Mouse (Mus musculus): ENCODE data around the gene Mapkapk5. TPM values are rescaled to one million over a fixed set of nuclear protein-coding genes. Genes with fewer than 3 reads are reported as not detected.
"Not testable (repeated sequence)": the region's sequence is repeated elsewhere in the genome, so short reads cannot be mapped to it uniquely, and the experiment has no call there.

Mapkapk5 gene
- total RNA-seq, 2 experiments from 2014 or later, result 79.0 to 81.4 TPM

GRCm38 (mm10) chr5:121566035-121566681 is 20.5 kb upstream of the Mapkapk5 start:
- DNase-seq (ENCODE audit: low spot score in 2 of 2), result no peak

DNA sequence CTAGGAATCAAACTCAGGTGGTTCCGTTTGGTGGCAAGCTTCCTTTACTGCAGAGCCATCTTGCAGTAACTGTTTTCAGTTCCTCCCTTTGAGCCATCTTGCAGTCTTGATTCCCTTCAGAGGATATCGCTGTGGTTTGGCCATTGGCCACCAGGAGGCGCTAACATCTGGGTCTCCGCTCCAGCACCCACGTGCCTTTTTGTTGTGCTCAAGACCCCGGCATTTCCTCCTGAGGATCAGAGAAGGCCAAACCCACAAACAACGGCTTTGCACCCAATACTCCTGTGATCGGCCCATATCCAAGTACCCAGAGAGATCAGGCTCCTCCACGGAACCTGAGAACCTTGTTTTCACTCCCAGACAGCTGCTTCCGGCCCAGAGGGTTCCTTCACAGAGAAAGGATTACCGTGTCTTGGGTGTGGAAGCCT is 18.8 kb upstream of the Mapkapk5 start:
- peak; percentile 79 to 90 for DNase-seq (ENCODE audit: low spot score in 2 of 2)

- no peak for DNase-seq (ENCODE audit: low spot score in 2 of 2)
Measured at GRCm38 (mm10) chr5:121562436-121562835, 16.7 kb upstream of the Mapkapk5 start.

- no peak for DNase-seq (ENCODE audit: low spot score in 2 of 2)
Measured at GRCm38 (mm10) chr5:121549196-121549595, 3.5 kb upstream of the Mapkapk5 start.

GRCm38 (mm10) chr5:121547084-121547483 is 1.4 kb upstream of the Mapkapk5 start:
- no peak for DNase-seq (ENCODE audit: low spot score in 2 of 2)

- DNase-seq (ENCODE audit: low spot score in 2 of 2), result peak in 1 of 2 experiments; percentile 67
Measured at GRCm38 (mm10) chr5:121546530-121546895, 808 bp upstream of the Mapkapk5 start.

DNA sequence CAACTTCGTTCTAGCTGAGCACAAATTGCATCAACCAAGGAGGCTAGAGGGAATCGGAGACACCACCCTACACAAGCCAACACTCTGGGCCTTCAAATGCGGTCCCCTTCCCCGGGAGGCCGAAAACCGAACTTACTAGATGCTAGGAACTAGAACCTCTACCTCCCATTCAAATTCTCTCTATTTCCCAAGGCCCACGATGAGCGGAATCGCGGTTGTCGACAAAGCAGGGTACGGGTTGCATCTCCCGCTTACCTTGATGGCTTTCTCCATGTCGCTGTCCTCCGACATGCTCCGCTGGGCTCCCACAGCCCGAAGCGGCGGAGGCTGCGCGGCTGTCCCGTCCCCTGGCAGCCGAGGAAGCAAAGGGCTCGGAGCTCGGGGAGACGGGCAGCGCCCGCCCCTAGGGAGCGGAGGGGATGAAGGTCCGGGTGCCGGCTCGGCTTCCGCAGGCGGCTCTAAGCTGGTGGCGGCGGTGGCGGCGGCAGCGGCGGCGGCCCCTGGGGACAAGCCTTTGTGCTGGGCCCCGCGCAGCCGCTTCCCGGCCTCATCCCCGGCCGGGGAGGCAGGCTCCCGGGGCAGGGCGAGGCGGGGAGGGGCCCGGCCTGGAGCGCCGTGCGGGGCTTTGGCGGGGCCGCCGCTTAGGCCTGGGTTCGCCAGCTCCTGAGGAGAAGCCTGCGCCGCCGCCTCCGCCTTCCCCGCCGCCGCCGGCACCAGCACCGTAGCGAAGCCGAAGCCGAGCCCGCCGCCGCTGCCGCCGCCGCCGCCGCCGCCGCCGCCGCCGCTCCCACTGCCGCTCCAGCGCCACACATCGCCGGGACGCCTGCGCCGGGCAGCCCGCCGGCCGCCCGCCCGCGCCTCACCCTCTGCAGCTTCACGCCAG is 554 bp downstream of the Mapkapk5 start, which contains the start of the genes Adam1a and Gm42878:
Gene Adam1a, minus strand, starts transcription at position 573 of the 883 bp plus-strand sequence.
Gene Gm42878, minus strand, starts transcription at position 573 of the 883 bp plus-strand sequence.
- DNase-seq (ENCODE audit: low spot score in 2 of 2), result peak; percentile 41 to 55

GRCm38 (mm10) chr5:121543370-121543769 is 2.3 kb downstream of the Mapkapk5 start:
- no peak for DNase-seq (ENCODE audit: low spot score in 2 of 2)

GRCm38 (mm10) chr5:121541235-121541634 is 4.5 kb downstream of the Mapkapk5 start:
- DNase-seq (ENCODE audit: low spot score in 2 of 2), result no peak

DNA sequence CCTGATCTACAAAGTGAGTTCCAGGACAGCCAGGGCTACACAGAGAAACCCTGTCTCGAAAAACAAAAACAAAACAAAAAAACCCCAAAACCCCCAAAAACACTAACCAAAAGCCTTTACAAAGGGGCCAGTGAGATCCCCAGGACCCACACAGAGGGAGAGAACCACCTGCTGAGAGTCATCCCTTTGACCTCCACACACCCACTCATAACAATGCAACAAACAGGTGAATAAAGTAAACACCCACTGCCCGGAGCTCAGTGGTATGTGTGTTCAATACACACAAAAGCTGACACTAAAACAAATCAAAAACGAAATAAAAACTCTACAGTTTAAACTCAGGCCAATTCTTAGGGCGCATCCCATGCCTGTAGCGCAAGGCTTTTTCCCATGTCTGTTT is 5.6 kb downstream of the Mapkapk5 start:
- DNase-seq (ENCODE audit: low spot score in 2 of 2), result no peak

DNA sequence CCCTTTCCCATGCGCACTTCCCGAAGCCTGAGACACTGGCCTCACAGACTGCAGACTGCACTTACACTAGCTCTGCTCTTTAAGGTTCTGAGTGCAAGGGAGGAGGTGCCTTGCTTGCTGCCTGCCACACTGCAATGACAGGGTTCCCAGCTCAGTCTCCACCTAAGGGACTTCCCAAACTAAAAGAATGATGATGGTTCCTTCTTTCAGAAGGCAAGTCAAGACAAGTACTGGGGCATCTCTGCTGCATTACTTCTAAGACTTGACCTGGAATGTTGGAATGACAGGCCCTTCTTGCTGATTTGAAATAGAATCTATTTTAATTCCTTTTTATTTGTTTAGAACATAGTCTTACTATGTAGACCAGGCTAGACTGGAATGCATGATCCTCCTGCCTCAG is 8.1 kb downstream of the Mapkapk5 start:
- no peak for DNase-seq (ENCODE audit: low spot score in 2 of 2)

DNA sequence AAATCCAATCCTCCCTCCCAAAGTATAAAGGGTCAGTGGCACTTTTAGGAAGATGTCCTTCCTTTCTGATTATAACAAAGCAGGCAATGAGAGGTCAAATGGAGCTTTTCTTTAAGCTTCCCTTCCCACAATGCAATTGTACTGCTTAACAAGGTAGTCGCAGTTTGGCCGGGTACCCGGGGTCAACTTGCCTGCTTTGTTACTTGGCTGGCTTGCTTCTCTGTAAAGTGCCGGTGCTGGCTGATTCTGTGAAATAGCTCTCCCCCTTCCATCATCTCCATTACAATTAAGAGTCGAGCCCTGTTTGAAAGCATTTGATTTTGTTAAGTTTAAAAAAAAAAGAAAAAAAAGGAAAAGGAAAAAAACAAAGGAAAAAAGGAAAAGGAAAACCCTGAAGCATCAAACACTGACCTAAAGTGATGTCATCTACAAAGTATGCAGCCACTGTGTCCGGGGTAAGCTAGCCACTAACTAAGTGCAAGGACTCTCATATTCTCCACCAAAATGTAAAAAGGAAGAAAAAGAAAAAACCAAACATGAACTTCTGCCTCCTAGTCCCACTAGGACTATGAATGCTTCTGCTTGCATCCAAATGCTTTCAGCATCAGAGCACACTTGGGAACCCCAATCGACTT is 8.7 kb downstream of the Mapkapk5 start:
- no peak for DNase-seq (ENCODE audit: low spot score in 2 of 2)

DNA sequence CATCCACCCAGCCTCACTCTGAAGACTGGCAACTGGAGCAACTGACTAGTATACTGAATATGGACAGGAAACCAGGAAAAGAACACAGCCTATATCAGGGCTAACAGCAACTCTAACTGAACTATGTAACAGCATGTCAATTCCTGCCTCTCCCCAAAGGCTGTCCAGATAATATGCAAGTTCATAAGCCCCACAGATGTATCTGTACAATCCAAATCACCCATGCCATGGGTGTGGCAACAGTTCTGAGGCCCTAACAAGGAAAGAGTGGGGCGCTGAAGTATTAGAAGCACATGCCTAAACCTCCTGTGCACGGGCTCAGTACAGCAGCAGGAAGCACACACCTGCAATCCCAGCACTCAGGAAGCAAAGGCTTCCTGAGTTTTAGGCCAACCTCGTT is 10.6 kb downstream of the Mapkapk5 start:
- DNase-seq (ENCODE audit: low spot score in 2 of 2), result no peak

- DNase-seq (ENCODE audit: low spot score in 2 of 2), result no peak
Measured at GRCm38 (mm10) chr5:121534521-121534920, 11.2 kb downstream of the Mapkapk5 start.

DNA sequence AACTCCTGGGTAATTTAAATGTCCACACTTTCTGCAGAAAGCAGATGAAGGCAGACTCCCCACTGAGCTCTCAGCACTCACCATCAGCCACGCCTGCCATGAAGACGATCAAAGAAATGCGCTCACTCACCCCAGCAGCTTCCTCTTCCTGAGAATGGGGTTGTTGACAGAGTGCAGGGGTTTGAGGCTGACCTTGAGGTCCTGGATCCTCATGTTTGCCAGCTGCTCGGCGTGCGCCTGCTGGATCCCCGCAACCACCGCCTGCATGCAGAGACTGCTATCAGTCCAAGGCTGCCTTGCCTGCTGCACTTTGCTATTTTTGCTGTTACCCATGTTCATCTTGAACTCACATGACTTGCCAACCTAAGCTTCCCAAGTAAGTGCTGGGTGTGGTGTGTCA is 18.7 kb downstream of the Mapkapk5 start:
- no peak for DNase-seq (ENCODE audit: low spot score in 2 of 2)

- no peak for DNase-seq (ENCODE audit: low spot score in 2 of 2)
Measured at GRCm38 (mm10) chr5:121526526-121526925, 19.2 kb downstream of the Mapkapk5 start.

DNA sequence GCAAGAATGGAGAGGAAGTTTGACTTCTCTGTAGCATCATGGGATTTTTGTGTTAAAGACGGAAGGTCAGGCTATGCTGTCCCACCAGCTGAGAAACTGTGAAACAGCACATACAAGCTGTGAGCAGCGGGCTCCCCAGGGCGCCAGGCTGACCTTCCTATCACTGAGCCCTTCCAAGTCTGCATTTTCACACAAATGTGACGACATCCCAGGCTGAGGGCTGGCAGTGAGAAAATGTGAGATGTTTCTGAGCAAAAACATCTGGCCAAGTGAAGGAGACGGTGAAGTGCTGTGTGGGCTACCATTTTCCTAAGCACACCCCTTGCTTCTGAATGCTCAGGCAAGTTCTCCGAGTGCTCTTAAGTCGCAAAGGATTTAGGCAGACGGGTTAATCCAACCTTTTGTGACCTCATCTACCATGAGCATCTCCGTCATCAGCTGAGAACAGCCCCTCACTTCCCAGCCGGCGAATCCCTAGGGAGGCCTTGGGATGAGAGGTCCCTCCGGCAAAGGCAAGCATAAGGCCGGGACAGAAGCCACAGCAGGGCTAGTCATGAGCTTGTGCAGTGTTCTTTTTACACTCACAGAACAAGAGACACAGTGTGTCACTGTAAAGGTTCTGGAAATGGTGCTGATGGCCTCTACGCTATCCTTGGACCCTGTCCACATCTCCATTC is 19.8 kb downstream of the Mapkapk5 start:
- no peak for DNase-seq (ENCODE audit: low spot score in 2 of 2)

GRCm38 (mm10) chr5:121519758-121520157 is 25.9 kb downstream of the Mapkapk5 start:
- DNase-seq (ENCODE audit: low spot score in 2 of 2), result not testable (repeated sequence)

DNA sequence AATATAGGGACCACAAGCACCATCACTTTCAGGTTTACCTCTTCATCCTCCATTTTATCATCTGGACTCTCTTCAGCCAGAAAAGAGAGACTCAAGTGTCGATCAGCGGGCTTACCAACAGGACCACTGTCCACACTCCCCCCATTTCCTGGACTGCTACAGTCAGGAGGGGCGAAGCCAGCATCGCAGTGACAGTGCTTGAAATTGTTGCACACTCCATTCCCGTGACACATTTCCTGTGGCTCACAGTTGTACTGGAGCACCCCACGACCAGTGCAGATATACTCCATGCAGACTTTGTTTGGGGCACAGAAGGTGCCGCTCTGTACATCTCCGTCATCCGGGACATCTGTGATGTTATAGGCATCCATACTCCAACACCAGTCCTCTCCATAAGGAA is 26.7 kb downstream of the Mapkapk5 start:
- no peak for DNase-seq (ENCODE audit: low spot score in 2 of 2)

DNA sequence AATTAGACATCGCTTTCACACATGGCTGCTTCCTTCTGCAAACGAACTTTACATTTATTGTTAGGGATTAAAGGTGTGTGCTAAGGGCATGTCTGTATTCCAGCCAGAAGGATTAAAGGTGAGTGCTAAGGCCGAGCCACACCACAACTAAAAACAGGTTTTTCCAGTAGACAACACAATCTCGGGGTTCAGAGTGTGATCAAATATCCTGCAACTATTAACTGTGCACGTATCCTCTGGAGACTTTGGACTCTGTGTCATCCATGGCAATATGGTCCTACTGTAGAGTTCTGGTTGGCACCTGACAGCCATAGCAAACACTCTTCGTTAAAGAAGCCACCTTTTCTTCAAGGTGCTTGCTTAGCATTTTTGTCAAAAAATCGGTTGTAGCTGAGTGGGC is 35.7 kb downstream of the Mapkapk5 start:
- DNase-seq (ENCODE audit: low spot score in 2 of 2), result no peak

DNA sequence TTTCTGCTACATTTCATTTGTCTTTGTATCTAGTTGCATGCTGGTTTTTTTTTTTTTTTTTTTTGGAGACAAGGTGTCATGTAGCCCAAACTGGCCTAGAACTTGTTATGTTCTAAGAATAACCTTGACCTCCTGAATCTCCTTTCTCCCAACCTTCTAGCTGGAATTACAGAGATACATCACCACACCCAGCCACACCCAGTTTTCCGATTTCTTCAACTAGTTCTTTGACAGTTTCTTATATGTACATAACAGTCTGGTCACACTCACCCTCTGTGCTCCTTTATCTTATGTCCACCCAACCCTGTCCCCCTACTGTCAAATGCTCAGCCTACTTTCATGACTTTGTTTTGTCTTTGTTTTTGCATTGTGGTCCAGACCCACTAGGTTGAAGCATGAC is 38.9 kb downstream of the Mapkapk5 start:
- no peak for DNase-seq (ENCODE audit: low spot score in 2 of 2)
